Mouse (Mus musculus) kidney, postnatal 14 days (tissue): Measurements from ENCODE around the gene Kcnk4.

Source experiments
- DNase-seq: peaks from one replicate; pipeline ENCODE4 v3.0.0; 2022; ENCODE audit warnings: mixed read lengths

The Kcnk4 gene

DNA sequence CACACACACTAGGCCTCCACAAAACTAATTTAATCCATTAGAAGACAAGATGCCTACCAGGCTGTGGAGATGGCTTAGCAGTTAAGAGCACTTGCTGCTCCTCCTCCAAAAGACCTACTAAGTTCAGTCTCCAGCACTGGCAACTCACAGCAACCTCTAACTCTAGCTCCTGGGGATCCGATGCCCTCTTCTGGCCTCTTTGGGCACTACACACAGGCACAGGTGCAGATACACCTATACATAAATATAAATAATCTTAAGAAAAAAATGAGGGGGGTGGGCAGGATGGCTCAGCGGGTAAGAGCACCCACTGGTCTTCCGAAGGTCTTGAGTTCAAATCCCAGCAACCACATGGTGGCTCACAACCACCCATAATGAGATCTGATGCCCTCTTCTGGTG is 2.0 kb upstream of the Kcnk4 start:
- no peak for DNase-seq

DNA sequence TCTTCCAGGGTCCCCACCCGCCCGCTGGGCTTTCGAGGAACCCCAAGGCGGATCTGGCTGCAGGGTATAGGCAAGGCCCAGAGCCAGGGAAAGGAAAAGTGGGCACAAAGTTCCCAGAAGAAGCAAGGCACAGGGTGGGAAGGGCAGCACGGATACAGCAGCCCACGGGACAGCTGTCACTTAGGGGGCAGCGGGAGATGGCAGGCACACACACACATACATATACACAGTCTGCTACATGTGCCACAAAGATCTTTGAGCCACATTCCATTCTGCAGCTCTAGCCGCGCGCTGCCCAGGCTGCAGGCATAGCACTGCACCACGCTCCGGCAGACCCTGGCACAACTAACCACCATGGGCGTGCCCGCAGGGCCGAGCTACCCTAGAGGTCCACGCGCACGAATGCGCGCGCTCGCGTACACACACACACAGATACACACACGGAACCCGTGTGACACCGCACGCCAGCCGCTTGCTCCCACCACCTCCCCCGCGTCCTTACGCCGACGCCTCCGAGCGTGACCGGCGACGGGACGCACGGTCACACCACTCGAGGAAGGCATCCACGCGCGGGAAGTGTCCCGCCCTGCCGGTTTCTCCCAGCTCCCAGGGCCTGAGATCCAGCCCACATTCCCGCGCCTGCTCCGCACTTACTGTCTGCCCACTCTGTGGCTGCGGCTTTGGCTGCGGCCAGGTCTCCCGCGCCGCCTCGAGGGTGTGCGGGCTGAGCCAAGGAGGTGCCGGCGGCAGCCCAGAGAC is 700 bp downstream of the Kcnk4 start:
- peak; percentile 56 for DNase-seq

DNA sequence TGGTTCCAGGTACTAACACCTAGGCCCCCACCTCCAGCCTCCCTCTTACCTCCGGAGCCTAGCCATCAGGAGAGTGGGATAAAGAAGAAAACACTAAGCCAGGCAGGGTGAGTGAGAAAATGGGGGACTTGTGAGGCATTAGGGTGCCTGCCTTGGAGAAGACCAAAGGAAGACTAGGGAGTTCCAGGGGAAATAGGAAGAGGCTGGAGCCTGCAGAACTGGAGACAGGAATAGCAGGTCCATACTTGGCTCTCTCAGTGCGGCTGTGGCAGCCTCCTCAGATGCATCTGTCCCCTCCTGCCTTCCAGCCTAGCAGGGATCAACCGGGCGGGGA is 1.2 kb downstream of the Kcnk4 start:
- no peak for DNase-seq

DNA sequence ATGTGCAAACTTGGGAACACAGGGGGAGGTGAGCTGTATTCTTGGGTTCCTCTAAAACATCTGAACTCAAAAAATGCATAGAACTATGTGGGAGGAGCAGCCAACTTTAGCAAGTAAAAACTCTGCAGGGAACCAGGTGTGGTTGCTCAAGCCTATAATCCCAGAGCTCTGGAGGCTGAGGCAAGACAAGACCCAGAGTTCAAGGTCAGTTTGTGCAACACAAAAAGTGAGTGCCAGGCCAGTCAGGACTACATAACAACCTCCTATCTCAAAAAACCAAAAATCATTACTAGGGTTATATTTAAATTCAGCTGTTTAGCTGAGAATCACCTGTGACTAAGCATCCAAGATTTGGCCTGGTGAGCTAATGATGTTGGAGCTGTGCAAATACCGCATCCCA is 2.3 kb downstream of the Kcnk4 start:
- DNase-seq: no peak

DNA sequence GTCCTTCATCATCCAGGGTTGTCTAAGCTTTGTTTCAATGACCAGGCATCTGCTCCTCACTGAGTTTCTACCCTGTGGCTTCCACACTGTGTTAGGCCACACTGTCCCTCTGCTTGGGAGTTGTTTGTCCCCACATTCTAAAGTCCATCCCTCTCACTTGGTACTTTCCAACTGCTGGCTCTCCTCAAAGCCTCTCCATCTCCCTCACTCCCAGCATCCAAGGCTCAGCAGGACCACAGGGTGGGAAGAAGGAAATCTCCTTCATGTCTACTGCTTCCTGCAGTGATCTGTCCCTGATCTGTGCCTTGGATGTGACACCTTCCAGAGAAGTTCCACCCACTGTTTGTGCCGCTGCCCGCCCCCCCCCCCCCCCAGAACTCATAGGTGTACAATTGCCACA is 3.3 kb downstream of the Kcnk4 start:
- DNase-seq: no peak

DNA sequence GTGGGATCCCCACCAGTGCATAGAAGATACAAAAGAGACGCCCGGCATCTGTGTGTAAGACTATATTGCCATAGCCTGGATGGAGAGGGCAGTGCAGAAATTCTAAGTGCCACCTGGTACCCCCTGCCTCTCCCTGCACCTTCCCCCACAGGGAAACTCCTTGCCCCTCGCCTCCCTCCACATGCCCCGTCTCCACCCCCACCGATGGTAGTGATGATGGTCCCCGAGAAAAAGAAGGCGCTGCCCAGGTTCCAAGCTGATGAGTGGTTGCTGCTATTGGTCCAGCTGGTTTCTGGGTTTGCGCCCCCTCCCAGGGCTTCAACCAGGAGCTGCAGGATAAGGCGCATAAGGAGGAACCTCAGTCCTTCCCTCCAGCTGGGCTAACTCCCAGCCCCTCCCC is 6.2 kb downstream of the Kcnk4 start:
- no peak for DNase-seq

DNA sequence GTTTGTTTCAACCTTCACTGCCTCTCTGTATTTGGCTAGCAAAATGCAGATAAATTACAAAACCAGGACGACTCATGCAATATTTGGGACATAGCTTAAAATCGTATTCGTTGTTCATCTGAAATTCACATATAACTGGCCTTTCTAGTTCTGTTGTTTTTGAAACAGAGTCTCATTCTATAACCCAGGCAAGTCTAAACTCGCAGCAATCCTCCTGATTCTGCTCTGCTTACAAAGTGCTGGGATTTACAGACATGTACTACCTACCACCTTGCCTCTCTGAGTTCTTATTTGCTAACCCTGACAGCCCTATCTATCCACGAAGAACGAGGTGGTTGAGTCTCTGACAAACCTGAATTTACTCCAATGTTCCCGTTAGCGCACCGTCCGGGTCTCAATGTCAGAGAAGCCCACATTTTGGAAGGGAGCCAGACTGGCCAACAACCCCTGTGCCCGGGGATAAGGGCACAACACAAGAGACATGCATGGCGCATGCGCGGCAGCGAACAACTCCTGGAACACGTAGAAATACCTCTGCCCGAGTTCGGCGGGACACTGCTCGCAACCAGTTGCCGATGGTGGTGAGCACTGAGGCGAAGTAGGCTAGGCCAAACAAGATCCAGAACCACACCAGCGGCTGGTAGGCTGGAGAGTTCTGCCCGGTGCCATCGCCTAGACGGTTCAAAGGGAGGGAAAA is 7.6 kb downstream of the Kcnk4 start:
- peak; percentile 74 for DNase-seq

DNA sequence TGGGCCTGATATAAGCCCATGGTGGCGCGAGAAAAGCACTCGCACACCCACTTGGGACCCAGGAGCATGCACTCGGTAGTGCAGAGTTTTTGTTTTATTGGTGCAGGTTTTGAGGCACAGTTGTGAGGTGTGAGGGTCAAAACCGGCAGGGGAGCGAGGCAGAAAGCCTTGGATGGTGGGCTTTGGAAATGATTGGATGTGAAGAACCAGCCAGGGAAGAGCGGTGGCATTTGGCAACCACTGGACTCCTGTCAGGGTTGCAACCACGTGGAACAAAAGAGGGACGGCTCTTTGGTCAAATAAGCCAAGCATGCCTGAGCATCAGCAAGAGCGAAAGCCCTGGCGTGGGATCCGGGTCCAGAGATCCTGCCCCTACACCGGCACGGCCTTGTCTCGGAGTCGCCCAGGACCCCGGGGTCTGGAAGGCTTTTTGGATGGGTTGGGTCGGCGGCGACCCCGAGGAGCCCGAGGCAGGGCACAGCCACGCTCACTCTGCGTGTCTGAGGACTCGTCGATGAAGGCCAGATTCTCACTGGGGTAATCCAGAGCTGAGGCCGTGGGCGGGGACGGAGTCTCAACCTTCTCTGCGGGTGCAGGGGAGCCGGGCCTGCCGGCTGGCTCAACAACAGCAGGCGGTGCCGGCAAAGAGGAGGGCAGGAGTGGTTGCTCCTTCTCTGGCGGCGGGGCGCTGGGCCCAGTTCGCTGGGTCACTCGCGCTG is 8.5 kb downstream of the Kcnk4 start:
- no peak for DNase-seq

DNA sequence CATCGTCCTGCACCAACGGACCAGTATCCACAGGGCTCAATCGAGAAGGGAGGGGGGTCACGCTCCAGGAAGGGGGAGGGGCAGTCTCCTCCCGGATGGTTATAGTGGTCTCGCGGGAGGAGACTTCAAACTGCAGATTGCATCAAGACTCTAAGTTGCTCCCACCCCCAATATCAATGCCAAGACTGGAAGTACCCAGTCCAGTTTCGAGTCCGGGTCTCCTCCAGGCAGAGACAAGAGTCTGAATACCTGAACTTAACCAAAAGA is 9.1 kb downstream of the Kcnk4 start, which contains the start of gene Catsperz:
Gene Catsperz, minus strand, starts transcription at position 74 of the 267 bp plus-strand sequence.
- DNase-seq: no peak

DNA sequence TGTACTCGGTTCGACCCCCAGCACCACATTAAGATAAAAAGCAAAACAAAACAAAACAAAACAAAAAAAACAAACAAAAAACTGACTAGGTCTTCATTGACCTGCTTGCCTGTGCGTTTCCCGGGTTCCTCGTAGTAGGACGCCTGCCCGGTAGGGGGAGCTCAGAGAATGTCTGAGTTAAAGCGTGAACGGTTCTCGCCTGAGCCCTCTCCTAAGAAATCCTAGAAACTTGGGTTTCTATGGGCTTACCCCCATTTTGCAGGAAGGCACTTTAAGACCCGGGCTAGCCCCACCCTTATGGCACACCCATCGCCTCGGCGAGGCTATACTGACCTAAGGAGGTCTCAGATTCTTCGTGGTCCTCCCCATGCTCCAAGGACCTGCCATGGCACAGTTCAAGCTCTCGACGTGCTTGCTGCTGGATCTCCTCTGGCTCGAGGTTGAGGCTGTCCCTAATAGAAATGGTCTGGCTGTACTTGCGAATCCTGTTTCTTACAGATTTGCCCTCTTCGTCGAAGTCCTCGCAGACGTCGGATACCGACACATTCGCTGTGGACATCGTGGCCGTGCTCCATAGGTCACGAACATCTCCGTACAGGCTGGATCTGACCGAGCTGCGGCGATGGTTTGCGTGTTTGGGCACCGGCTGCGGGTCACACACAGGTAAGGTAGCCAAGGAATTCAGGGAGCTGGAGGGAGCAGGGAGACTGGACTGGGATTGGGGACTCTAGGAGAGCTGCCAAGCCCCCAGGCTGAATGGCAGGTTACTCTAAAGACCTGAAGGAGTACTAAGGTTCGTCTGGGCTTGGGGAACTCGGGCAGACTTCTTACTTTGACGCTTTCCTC is 9.6 kb downstream of the Kcnk4 start:
- DNase-seq: peak; percentile 91

DNA sequence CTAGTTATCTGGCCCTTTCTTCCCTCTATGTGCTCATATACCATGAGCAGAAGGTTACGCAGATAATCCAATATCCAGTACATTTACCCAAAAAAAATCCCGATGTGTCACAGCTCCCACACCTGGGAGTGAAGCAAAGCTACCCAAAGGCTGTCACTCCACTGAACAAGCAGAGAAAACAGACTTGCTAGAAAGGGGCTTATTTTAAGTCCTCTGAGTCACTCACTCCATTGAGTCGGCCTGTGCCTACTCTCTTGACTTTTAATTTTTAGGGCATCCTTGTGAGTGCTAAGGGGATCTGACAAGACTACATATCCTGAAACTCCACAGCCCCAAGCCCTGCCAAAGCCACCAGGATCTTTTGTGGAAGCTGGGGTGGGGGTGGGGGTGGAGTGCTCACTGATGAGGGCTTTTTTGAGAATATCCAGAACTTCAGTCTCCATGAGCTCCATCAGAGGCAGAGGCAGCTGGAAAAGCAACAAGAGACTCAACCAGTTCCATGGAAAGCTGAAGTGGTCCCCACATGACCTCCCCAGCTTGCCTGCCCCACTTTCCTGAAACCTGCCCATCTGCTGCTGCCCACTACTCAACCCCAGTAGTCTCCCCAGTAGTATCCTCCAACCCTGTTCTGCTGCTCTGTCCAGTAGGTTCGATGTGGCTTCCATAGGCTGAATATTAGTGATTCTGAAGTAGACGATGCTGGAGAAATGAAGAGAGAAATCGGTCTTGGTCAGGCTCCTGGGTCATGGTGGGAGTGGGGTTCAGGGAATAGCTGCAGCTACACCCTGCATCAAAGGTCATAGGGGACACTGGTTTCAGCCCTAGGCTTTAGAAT is 11.2 kb downstream of the Kcnk4 start:
- DNase-seq: no peak

DNA sequence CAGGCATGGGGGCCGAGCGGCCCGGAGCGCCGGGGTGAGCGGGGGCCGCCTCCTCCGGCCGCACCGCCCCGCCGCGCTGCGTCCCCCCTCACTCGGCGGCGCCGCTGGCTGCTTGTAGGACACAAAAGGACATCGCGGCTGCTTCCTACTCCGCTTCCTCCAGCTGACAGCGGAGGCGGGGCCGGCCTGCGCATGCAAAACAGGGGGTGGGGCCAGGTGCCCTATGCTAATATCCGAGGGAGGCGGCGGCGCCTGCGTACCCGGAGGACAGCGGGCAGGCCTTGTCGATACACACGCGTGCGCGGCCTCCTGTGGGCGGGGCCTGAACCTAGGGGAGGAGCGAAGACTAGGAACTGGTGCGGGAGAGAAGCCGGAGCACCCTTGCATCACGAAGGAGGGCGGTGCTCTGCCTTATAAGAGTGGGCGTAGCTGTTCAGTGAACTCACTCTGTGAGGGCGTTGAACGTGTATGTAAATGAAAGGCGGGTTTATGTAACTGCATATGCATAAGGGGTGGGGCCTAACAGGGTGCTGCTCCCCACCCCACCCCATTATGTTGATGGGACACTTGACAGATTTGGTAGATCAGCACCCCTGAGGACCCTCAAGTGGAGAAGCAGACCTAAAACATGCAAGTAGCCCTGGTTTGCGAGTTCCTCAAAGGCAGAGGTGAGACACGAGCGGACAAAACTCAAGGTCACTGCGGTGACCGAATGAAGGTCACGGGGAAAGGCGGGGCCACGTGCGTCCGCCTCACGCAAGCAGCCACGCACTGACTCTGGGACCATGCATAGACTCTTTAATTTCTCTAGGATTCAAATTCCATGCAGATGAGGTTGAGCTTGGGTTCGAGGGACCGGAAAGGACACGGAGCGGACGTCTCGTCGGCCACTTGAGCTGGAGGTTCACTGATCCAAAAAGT is 12.4 kb downstream of the Kcnk4 start, which contains the start of gene Esrra:
Gene Esrra, minus strand, starts transcription at position 167 of the 921 bp plus-strand sequence.
- DNase-seq: peak; percentile 100

DNA sequence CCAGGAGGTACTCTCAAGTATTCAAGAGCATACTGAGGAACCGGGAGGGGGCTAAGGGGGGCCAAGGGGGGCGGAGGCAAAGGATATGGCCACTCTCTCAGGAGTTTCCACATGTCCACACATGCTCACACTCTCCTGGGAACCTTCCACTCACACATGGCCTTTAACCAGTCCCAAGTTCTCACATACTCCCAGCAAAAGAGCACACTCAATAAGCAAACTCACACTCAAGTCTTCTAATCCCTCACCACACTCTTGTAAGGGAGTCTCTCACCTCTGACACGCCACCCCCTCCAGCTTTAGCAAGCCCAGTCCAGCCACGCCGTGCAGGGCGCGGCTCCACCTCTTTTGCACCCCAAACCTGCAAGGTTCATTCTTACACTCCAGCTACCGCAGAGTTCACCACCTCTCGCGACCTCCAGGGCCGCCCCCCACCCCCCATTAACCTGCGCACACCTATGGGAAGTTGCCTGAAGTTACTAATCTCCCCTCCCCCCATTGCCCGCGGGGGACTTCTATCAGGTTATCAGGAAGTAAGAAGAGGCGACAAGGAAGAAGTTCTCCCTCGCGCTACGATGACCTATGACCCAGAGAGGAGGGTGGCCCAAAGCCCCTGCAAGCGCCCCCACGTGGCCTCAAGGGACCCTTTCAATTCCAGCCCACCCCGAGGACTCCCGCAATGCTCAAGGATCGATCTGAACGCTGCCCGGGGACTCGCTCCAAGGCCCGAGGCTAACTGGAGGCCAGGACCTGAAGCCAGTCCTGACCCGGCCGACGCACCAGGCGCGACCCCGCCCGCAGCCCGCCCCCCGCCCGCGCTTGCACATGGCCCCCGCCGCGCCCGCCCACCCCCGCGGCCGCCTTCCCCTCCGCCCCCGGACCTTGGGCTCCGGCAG is 13.3 kb downstream of the Kcnk4 start:
- DNase-seq: no peak

DNA sequence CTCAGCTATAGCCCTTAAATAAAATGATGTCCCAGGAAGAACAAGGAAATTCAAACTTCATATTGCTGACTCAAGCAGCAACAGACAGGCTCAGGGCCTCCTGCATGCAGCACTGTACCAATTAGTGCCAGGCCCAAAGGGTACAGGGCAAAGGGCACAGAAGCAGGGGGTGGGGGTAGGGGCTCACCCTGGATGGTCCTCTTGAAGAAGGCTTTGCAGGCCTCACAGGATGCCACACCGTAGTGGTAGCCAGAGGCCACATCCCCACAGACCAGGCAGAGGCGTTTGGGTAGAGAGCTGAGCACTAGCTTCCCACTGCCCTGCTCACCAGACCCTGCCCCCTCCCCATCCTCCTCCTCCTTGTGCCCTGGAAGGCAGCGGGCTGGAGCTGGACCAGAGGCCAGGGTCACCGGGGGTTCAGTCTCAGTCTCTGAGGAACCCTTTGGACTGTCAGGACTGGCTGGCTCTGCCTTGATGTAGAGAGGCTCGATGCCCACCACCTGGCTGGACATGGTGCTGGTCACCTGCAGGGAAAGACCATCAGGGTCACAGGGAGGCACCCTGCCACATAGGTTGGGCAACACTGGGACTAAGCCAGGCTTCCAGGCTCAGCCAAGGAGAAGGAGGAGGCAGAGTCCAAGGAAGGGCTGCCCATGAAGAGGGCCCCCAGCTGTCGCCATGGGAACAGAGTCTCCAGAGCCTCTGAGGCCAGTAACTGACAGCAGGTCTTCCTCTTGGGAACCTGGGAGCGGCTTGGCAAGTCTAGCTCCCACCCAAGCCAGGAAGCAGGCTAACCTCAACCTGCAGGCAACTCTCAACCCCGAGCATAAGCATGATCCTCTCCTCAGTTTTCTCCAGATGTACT is 14.2 kb downstream of the Kcnk4 start:
- DNase-seq: peak; percentile 85

DNA sequence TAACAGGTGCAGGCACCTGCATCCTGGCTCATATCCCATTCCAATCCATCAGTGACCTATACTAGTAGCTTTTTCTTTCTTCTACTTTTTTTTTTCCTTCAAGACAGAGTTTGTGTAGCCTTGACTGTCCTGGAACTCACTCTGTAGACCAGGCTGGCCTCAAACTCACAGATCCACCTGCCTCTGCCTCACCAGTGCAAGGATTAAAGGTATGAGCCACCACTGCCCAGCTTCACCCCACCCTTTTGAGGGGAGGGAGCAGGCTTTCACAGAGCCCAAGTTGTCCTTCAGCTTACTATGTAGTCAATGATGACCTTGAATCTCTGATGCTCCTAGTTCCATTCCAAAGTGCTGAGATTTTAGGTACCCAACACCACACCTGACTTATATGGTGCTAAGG is 14.9 kb downstream of the Kcnk4 start:
- no peak for DNase-seq

DNA sequence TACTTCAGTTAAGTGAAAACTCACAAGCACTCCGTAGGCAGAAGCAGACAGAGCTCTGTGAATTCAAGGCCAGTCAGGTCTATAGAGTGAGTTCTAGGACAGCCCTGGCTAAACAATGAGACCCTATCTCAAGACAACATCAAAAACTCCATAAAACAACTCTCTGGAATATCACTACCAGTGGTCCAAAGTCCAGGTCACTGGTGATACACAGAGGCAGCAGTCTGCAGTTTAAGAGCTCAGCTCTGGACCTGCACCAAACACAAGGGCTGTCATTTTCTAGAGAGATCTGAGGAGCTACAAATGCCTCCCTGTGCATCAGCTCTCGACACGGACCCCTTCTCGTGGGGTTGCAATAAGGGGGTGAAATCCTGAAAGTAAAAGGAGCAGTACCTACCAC is 16.0 kb downstream of the Kcnk4 start:
- no peak for DNase-seq

DNA sequence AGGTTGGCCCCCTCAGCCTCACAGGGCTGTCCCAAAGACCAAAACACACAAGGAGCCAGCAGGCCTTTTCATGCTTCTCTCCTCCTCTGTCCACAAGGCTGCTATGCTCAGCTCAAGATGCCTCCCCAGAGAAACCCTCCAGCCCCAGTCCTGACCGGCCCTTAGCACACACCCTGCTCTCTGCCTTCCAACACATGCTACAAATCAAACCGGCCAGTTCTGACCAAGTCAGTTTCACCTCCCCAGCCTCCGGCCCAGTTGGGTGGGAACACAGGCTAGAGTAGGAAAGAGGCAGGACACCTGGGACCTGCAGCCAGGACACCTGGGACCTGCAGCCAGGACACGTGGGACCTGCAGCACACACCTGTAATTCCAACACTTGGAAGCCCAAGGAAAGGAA is 17.8 kb downstream of the Kcnk4 start:
- DNase-seq: no peak

DNA sequence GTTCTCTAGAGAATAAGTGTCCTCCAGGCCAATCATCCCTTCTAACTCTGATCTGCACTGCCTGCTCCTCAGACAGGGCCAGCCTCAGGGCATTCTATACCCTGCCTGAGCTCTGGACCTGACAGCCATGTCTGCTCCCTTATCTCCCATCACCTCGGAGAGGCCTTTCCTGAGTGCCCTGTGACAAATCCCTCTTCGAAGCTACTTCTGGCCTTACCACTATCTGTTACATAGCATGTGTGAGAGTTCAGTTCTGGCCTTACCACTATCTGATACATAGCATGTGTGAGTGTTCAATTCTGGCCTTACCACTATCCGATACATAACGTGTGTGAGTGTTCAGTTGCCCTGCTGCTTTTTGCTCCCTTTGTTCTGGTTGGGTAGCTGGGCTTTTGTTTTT is 19.0 kb downstream of the Kcnk4 start:
- DNase-seq: no peak

DNA sequence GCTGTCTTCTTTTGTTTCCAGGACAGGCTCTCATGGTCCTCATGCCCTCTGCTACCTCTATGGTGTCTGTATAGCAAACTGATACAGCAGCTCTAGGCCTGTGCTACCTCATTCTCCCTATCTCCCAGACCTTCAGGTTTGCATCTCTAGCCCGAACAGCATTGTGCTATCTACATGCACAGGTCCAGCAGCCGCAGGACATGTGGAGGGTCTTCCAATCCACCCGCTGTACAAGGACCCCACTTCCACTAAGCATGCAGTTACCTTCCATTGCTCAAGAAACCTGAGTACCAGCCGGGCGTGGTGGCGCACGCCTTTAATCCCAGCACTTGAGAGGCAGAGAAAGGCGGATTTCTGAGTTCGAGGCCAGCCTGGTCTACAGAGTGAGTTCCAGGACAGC is 19.8 kb downstream of the Kcnk4 start:
- no peak for DNase-seq
